In genomic region chr13:90885856-90886532, GRCm38 (mm10) we compare ENCODE assay signal across 8 mouse cellular contexts. TPM values are rescaled to one million over a fixed set of nuclear protein-coding genes. Genes with fewer than 3 reads are reported as not detected.
DNase-seq lines count a peak whose midpoint lies in the region; ATAC-seq and TF ChIP-seq lines count a peak whose summit lies in the region.

No protein-coding gene starts in this region.

- no peaks in the 10 kb centered on the region for H3K36me3 ChIP-seq in forebrain, embryonic 12.5 days (replicated peaks)
- no peaks in the 10 kb centered on the region for H3K36me3 ChIP-seq in hindbrain, embryonic 13.5 days
- H3K36me3 ChIP-seq in lung, postnatal 0 days (ENCODE audit: insufficient read depth, low read length): no peaks in the 10 kb centered on the region
- no peaks in the 10 kb centered on the region for H3K36me3 ChIP-seq in stomach, embryonic 15.5 days

- TF ChIP-seq EP300 in lung, postnatal 0 days (IDR thresholded peaks at IDR 0.05): peak; percentile 25; the same call in 1 of the 2 replicates

- no peak overlapping the region for H3K27ac ChIP-seq in gastrocnemius, adult 2 months
- no peak overlapping the region for H3K27ac ChIP-seq in forebrain, embryonic 12.5 days
- no peak overlapping the region for H3K27ac ChIP-seq in hindbrain, embryonic 13.5 days
- H3K27ac ChIP-seq in lung, postnatal 0 days (ENCODE audit: low read length): no peak overlapping the region
- H3K27ac ChIP-seq in stomach, embryonic 15.5 days: no peak overlapping the region

- ATAC-seq in forebrain, embryonic 12.5 days (ENCODE audit: low FRiP score): peak; percentile 49
- peak; percentile 43 for ATAC-seq in hindbrain, embryonic 13.5 days (ENCODE audit: low FRiP score)
- ATAC-seq in lung, postnatal 0 days: peak; percentile 73
- ATAC-seq in stomach, embryonic 15.5 days (ENCODE audit: insufficient read depth, low FRiP score, low read depth): peak; percentile 49; the same call in 1 of the 2 replicates

- H3K4me1 ChIP-seq in forebrain, embryonic 12.5 days: peaks cover 5% of the 10 kb centered on the region
- peaks cover 7% of the 10 kb centered on the region for H3K4me1 ChIP-seq in hindbrain, embryonic 13.5 days (replicated peaks)
- peaks cover 3% of the 10 kb centered on the region; the same call in 1 of the 2 replicates for H3K4me1 ChIP-seq in lung, postnatal 0 days (ENCODE audit: insufficient read depth, low read depth, low read length)
- H3K4me1 ChIP-seq in stomach, embryonic 15.5 days: peaks cover 9% of the 10 kb centered on the region

- intact Hi-C loops in gastrocnemius, adult 2 months (cut with DNase I): loop anchor here (1.0 to 5.0 kb wide), 4 partner anchors 45 to 1334 kb away; no protein-coding TSS in a partner anchor
- intact Hi-C loops in gastrocnemius, postnatal 14 days (cut with DNase I; ENCODE audit: low total_unique reads): loop anchor here (5.0 kb wide), 2 partner anchors 1109 to 1219 kb away; no protein-coding TSS in a partner anchor

- H3K9me3 ChIP-seq in forebrain, embryonic 12.5 days: no peaks in the 10 kb centered on the region
- H3K9me3 ChIP-seq in hindbrain, embryonic 13.5 days: no peaks in the 10 kb centered on the region
- H3K9me3 ChIP-seq in lung, postnatal 0 days (ENCODE audit: low read length): no peaks in the 10 kb centered on the region
- H3K9me3 ChIP-seq in stomach, embryonic 15.5 days: no peaks in the 10 kb centered on the region

- no peak for TF ChIP-seq CTCF in gastrocnemius, adult 2 months (IDR thresholded peaks at IDR 0.05)
- TF ChIP-seq CTCF in lung, postnatal 0 days (IDR thresholded peaks at IDR 0.05): no peak

- peaks cover 6% of the 10 kb centered on the region; the same call in 1 of the 2 replicates for H3K27me3 ChIP-seq in forebrain, embryonic 12.5 days
- 0 out of 2 replicates have a peak, but pooled peaks cover 2% of the 10 kb centered on the region for H3K27me3 ChIP-seq in hindbrain, embryonic 13.5 days
- no peaks in the 10 kb centered on the region for H3K27me3 ChIP-seq in lung, postnatal 0 days (replicated peaks; ENCODE audit: insufficient read depth, low read length)
- H3K27me3 ChIP-seq in stomach, embryonic 15.5 days (replicated peaks): no peaks in the 10 kb centered on the region

- H3K9ac ChIP-seq in forebrain, embryonic 12.5 days: no peak overlapping the region
- H3K9ac ChIP-seq in hindbrain, embryonic 13.5 days: peak overlapping the region; percentile 35; the same call in 1 of the 2 replicates
- H3K9ac ChIP-seq in lung, postnatal 0 days (replicated peaks; ENCODE audit: low read depth): no peak overlapping the region
- H3K9ac ChIP-seq in stomach, embryonic 15.5 days: no peak overlapping the region

- no peak for DNase-seq in gastrocnemius, adult 2 months
- no peak for DNase-seq in gastrocnemius, postnatal 14 days
- peak; percentile 47 for DNase-seq in lung, postnatal 0 days (ENCODE audit: low spot score)
- DNase-seq in adrenal gland, postnatal 10 days: no peak
- no peak for DNase-seq in ovary, adult 18-20 months (ENCODE audit: low spot score)

- peak overlapping the region; percentile 69 for H3K4me3 ChIP-seq in gastrocnemius, adult 2 months
- H3K4me3 ChIP-seq in forebrain, embryonic 12.5 days (replicated peaks): peak overlapping the region; percentile 39
- peak overlapping the region; percentile 38 for H3K4me3 ChIP-seq in hindbrain, embryonic 13.5 days
- H3K4me3 ChIP-seq in lung, postnatal 0 days (ENCODE audit: low read depth, low read length): peak overlapping the region; percentile 31
- H3K4me3 ChIP-seq in stomach, embryonic 15.5 days (replicated peaks): peak overlapping the region; percentile 43

- H3K4me2 ChIP-seq in forebrain, embryonic 12.5 days: peak overlapping the region; percentile 62
- peak overlapping the region; percentile 61 for H3K4me2 ChIP-seq in hindbrain, embryonic 13.5 days
- H3K4me2 ChIP-seq in lung, postnatal 0 days (replicated peaks; ENCODE audit: low read depth, low read length): peak overlapping the region; percentile 57
- peak overlapping the region; percentile 72 for H3K4me2 ChIP-seq in stomach, embryonic 15.5 days

- 58% methylated on average over 13 of the region's 13 CpGs for WGBS in forebrain, embryonic 12.5 days
- WGBS in hindbrain, embryonic 13.5 days: 62% methylated on average over 13 of the region's 13 CpGs
- 22% methylated on average over 13 of the region's 13 CpGs for whole genome bisulfite sequencing in lung, postnatal 0 days
- WGBS in stomach, embryonic 15.5 days: 33% methylated on average over 13 of the region's 13 CpGs

RNA-seq across cellular contexts. Expression of gene Atp6ap1l, which starts 19.2 kb away (rescaled TPM):
- total RNA-seq in gastrocnemius, adult 2 months (2021): not detected
- total RNA-seq in gastrocnemius, postnatal 14 days (2021): not detected
- 0.87 and 1.2 TPM in 2 replicates for polyA plus RNA-seq in forebrain, embryonic 12.5 days (2016; fragmentation: Nextera tagmentation; extraction: Ambion mirVana)
- polyA plus RNA-seq in hindbrain, embryonic 13.5 days (2015; fragmentation: Nextera tagmentation; extraction: Ambion mirVana): 0.88 and 0.93 TPM in 2 replicates
- not detected in 2 replicates for polyA plus RNA-seq in lung, postnatal 0 days (2015; fragmentation: Nextera tagmentation; extraction: Ambion mirVana)
- polyA plus RNA-seq in stomach, embryonic 15.5 days (2015; fragmentation: Nextera tagmentation; extraction: Ambion mirVana): not detected in 2 replicates
- under 1 TPM in 1 of 2 experiments, not detected in 1; 0.39 TPM for total RNA-seq in adrenal gland, postnatal 10 days (2021)

RNA-seq across cellular contexts. Expression of gene Rps23, which starts 36.8 kb away (rescaled TPM):
- 100 to 1,000 TPM; 179 to 231 TPM for total RNA-seq in gastrocnemius, adult 2 months (2021)
- 100 to 1,000 TPM; 256 TPM for total RNA-seq in gastrocnemius, postnatal 14 days (2021)
- 198 and 203 TPM in 2 replicates for polyA plus RNA-seq in forebrain, embryonic 12.5 days (2016; fragmentation: Nextera tagmentation; extraction: Ambion mirVana)
- polyA plus RNA-seq in hindbrain, embryonic 13.5 days (2015; fragmentation: Nextera tagmentation; extraction: Ambion mirVana): 142 and 150 TPM in 2 replicates
- polyA plus RNA-seq in lung, postnatal 0 days (2015; fragmentation: Nextera tagmentation; extraction: Ambion mirVana): 202 and 205 TPM in 2 replicates
- polyA plus RNA-seq in stomach, embryonic 15.5 days (2015; fragmentation: Nextera tagmentation; extraction: Ambion mirVana): 210 and 228 TPM in 2 replicates
- total RNA-seq in adrenal gland, postnatal 10 days (2021): 100 to 1,000 TPM; 467 to 483 TPM
